Mouse (Mus musculus): Measurements from ENCODE around the gene Ddit4. TPM values are rescaled to one million over a fixed set of nuclear protein-coding genes. Genes with fewer than 3 reads are reported as not detected.

Gene Ddit4
- total and polyA plus RNA-seq, 3 experiments: 39.5 to 136 (median 50.6) TPM

GRCm38 (mm10) chr10:59902606-59902990, 49.0 kb downstream of the Ddit4 start:
- no peaks in the 10 kb centered on the region for H3K79me2 ChIP-seq (replicated peaks; ENCODE audit: control insufficient read depth, extremely low read depth, insufficient read depth, poor library complexity, severe bottlenecking)
- H3K4me1 ChIP-seq (ENCODE audit: control insufficient read depth in 1 of 2, insufficient read depth in 2 of 2): peaks cover 53 to 76% of the 10 kb centered on the region in 2 experiments
- no peak overlapping the region for H3K27ac ChIP-seq (ENCODE audit: insufficient read depth, low read depth)
- H3K9me3 ChIP-seq (replicated peaks; ENCODE audit: low read length): no peaks in the 10 kb centered on the region
- H3K9ac ChIP-seq (ENCODE audit: insufficient read depth, low read depth): no peak overlapping the region
- in situ Hi-C loops (cut with MboI; ENCODE audit: low pct_ligation_motif_present, low pct_unique_long_range_greater_than_20kb, low sequenced_read_pairs) (loop anchor here (25.0 kb wide), 1 partner anchor 485 kb away; the partner anchor contains the start of gene Gm17455), dilution Hi-C loops (cut with MboI; ENCODE audit: extremely low pct_ligation_motif_present, extremely low pct_unique_long_range_greater_than_20kb, low sequenced_read_pairs) (no loop called here)
- no peaks in the 10 kb centered on the region for H3K27me3 ChIP-seq (replicated peaks)
- no peak overlapping the region for H3K4me3 ChIP-seq (replicated peaks in 1 of 3; ENCODE audit: low read depth in 2 of 3, low read length in 2 of 3, poor library complexity in 1 of 3)
- no peak for DNase-seq (ENCODE audit: extremely low read depth)
- TF ChIP-seq UBTF (IDR thresholded peaks at IDR 0.05; ENCODE audit: low read depth, low read length) (no peak), SMC3 (IDR thresholded peaks at IDR 0.05; ENCODE audit: low read depth, low read length) (0 out of 2 replicates have a peak, but pooled peaks have one; percentile 1), NRF1 (IDR thresholded peaks at IDR 0.05; ENCODE audit: low read depth, low read length) (no peak), MYC (IDR thresholded peaks at IDR 0.05; ENCODE audit: low read depth, low read length) (no peak), CHD2 (IDR thresholded peaks at IDR 0.05; ENCODE audit: low read length) (no peak), CTCF (conservative IDR thresholded peaks at IDR 0.05 in 1 of 2, IDR thresholded peaks at IDR 0.05 in 1 of 2; ENCODE audit: low read depth in 2 of 2, low read length in 2 of 2) (no peak; a peak in 1 of 4 replicates), TBP (conservative IDR thresholded peaks at IDR 0.05; ENCODE audit: low read depth, low read length) (no peak)
- H3K36me3 ChIP-seq (replicated peaks in 1 of 2; ENCODE audit: control insufficient read depth in 1 of 2, insufficient read depth in 1 of 2, low read length in 1 of 2): peaks cover 5 to 9% of the 10 kb centered on the region in 2 experiments
- no peak overlapping the region for H3K4me2 ChIP-seq (ENCODE audit: insufficient read depth, low read depth, poor library complexity, severe bottlenecking)

DNA sequence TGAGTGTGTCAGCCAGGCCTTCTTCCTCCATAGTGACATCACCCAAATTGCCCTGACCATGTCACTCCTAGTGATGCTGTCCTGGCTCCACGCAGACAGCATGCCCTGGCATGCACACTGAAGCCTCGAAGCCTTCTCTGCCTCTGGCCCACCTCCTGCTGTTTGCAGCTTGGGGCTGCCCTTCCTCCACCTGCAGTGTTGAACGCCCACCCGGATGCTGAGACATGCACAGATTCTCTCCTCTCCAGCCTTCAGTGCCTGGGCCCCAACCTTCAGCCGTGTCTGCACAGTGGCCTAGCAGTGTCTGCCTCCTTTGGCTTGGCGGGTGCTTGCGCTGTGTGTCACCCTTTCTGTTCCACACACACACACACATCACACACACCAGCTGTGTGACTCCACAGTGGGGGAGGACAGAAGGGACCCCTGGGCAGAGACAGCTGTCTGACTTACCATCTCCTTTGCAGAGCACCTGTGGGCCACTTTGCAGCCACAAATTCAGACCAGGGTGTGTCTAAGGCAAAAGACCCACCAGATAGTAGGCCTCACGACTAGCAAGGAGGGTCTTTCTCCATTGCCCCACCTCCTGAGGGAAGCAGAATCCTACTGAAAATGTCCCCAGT, 49.5 kb downstream of the Ddit4 start:
- Histone ChIP-seq H3K9ac (ENCODE audit: insufficient read depth, low read depth) (no peak overlapping the region), H3K4me2 (ENCODE audit: insufficient read depth, low read depth, poor library complexity, severe bottlenecking) (no peak overlapping the region), H3K79me2 (replicated peaks; ENCODE audit: control insufficient read depth, extremely low read depth, insufficient read depth, poor library complexity, severe bottlenecking) (no peaks in the 10 kb centered on the region), H3K27ac (ENCODE audit: insufficient read depth, low read depth) (peak overlapping the region; percentile 90), H3K4me3 (replicated peaks in 1 of 3; ENCODE audit: low read depth in 2 of 3, low read length in 2 of 3, poor library complexity in 1 of 3) (peak overlapping the region in 1 of 3 experiments; percentile 21), H3K36me3 (replicated peaks in 1 of 2; ENCODE audit: control insufficient read depth in 1 of 2, insufficient read depth in 1 of 2, low read length in 1 of 2) (peaks cover 9 to 13% of the 10 kb centered on the region in 2 experiments), H3K27me3 (replicated peaks) (no peaks in the 10 kb centered on the region), H3K9me3 (replicated peaks; ENCODE audit: low read length) (no peaks in the 10 kb centered on the region), H3K4me1 (ENCODE audit: control insufficient read depth in 1 of 2, insufficient read depth in 2 of 2) (peaks cover 54 to 77% of the 10 kb centered on the region in 2 experiments)
- dilution Hi-C loops (cut with MboI; ENCODE audit: extremely low pct_ligation_motif_present, extremely low pct_unique_long_range_greater_than_20kb, low sequenced_read_pairs) (no loop called here), in situ Hi-C loops (cut with MboI; ENCODE audit: low pct_ligation_motif_present, low pct_unique_long_range_greater_than_20kb, low sequenced_read_pairs) (loop anchor here (25.0 kb wide), 1 partner anchor 485 kb away; the partner anchor contains the start of gene Gm17455)
- no peak for DNase-seq (ENCODE audit: extremely low read depth)
- no peak for TF ChIP-seq NELFE (IDR thresholded peaks at IDR 0.05; ENCODE audit: low read depth, low read length)
- no peak for TF ChIP-seq MXI1 (IDR thresholded peaks at IDR 0.05; ENCODE audit: low read depth, low read length)
- TF ChIP-seq CTCF (conservative IDR thresholded peaks at IDR 0.05 in 1 of 2, IDR thresholded peaks at IDR 0.05 in 1 of 2; ENCODE audit: low read depth in 2 of 2, low read length in 2 of 2): no peak
- TF ChIP-seq ZC3H11A (IDR thresholded peaks at IDR 0.05; ENCODE audit: low read depth, low read length): no peak
- TF ChIP-seq BHLHE40 (IDR thresholded peaks at IDR 0.05; ENCODE audit: low read depth, low read length): no peak
- 0 out of 2 replicates have a peak, but pooled peaks have one; percentile 29 for TF ChIP-seq CHD2 (IDR thresholded peaks at IDR 0.05; ENCODE audit: low read length)
- no peak for TF ChIP-seq POLR2AphosphoS2 (IDR thresholded peaks at IDR 0.05; ENCODE audit: low read depth, low read length)
- no peak for TF ChIP-seq MAZ (IDR thresholded peaks at IDR 0.05; ENCODE audit: low read depth, low read length)
- TF ChIP-seq MAX (IDR thresholded peaks at IDR 0.05; ENCODE audit: low read length): 0 out of 2 replicates have a peak, but pooled peaks have one; percentile 52
- TF ChIP-seq ZMIZ1 (IDR thresholded peaks at IDR 0.05; ENCODE audit: low read depth, low read length): no peak
- no peak for TF ChIP-seq SMC3 (IDR thresholded peaks at IDR 0.05; ENCODE audit: low read depth, low read length)
- TF ChIP-seq MAFK (IDR thresholded peaks at IDR 0.05; ENCODE audit: insufficient replicate concordance, low read length): no peak
- no peak for TF ChIP-seq JUND (conservative IDR thresholded peaks at IDR 0.05; ENCODE audit: low read depth, low read length)
- no peak for TF ChIP-seq HCFC1 (IDR thresholded peaks at IDR 0.05; ENCODE audit: low read depth, low read length)
- TF ChIP-seq ZNF384 (IDR thresholded peaks at IDR 0.05; ENCODE audit: low read depth, low read length): no peak
- TF ChIP-seq ZKSCAN1 (IDR thresholded peaks at IDR 0.05; ENCODE audit: borderline replicate concordance, low read depth, low read length): no peak
- TF ChIP-seq JUN (IDR thresholded peaks at IDR 0.05; ENCODE audit: insufficient read depth, low read depth, low read length): no peak
- TF ChIP-seq TBP (conservative IDR thresholded peaks at IDR 0.05; ENCODE audit: low read depth, low read length): no peak
- no peak for TF ChIP-seq KAT2A (IDR thresholded peaks at IDR 0.05; ENCODE audit: insufficient replicate concordance, low read length)
- no peak for TF ChIP-seq NRF1 (IDR thresholded peaks at IDR 0.05; ENCODE audit: low read depth, low read length)
- TF ChIP-seq EP300 (IDR thresholded peaks at IDR 0.05; ENCODE audit: low read length): peak; percentile 27; the same call in 1 of the 2 replicates
- TF ChIP-seq SIN3A (IDR thresholded peaks at IDR 0.05; ENCODE audit: low read length): no peak
- no peak for TF ChIP-seq GABPA (IDR thresholded peaks at IDR 0.05; ENCODE audit: insufficient replicate concordance, low read depth, low read length)
- TF ChIP-seq MEF2A (IDR thresholded peaks at IDR 0.05; ENCODE audit: borderline replicate concordance, low read depth, low read length): no peak
- no peak for TF ChIP-seq IRF4 (IDR thresholded peaks at IDR 0.05; ENCODE audit: low read depth, low read length)
- no peak for TF ChIP-seq POLR2A (IDR thresholded peaks at IDR 0.05; ENCODE audit: low read depth, low read length)
- peak; percentile 47; the same call in 1 of the 2 replicates for TF ChIP-seq TCF12 (IDR thresholded peaks at IDR 0.05; ENCODE audit: low read depth, low read length)
- no peak for TF ChIP-seq RCOR1 (conservative IDR thresholded peaks at IDR 0.05; ENCODE audit: low read depth, low read length)
- no peak for TF ChIP-seq UBTF (IDR thresholded peaks at IDR 0.05; ENCODE audit: low read depth, low read length)
- no peak for TF ChIP-seq MYC (IDR thresholded peaks at IDR 0.05; ENCODE audit: low read depth, low read length)
